Mouse (Mus musculus): Measurements from ENCODE around the gene Ptpru.

DNA sequence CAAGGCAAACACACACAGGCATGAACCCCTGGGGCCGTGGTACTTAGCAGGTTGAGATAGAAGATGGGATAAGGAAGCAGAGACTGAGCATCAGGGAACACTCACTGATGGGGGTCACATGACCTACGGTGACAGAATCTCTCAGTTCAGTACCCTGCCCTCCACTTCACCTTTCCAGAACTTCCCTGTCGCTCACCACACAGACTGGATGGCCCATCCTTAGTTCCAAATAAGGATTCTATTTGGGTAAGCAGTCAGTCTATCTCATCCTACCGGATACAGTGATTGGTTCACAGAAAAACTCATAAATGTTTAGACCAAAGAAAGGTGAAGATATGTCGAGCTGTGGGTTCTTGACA is 93.4 kb downstream of the Ptpru start:
- no peak for TF ChIP-seq CTCF (IDR thresholded peaks at IDR 0.05; ENCODE audit: low read depth, low read length)
- no peak for TF ChIP-seq EP300 (IDR thresholded peaks at IDR 0.05; ENCODE audit: insufficient read depth, low read depth, low read length)
- no peak for TF ChIP-seq POLR2A (IDR thresholded peaks at IDR 0.05; ENCODE audit: insufficient read depth, low read length)
